Mouse (Mus musculus) liver, embryonic 14.5 days (tissue): Measurements from ENCODE around the gene Dop1a.

Source experiments
- CTCF ChIP-seq: IDR thresholded peaks from 2 replicates; pipeline ENCODE4 v1.5.1; 2016; ENCODE audit warnings: antibody characterized with exemption, low read depth, control low read depth
- EP300 ChIP-seq: IDR thresholded peaks from 2 replicates; pipeline ENCODE4 v1.6.1; 2016; ENCODE audit warnings: antibody characterized with exemption, low read depth

GRCm38 (mm10) chr9:86560543-86560942 lies 93.6 kb downstream of the Dop1a start:
- TF ChIP-seq CTCF (no peak), EP300 (no peak)
